Mouse (Mus musculus) gastrocnemius, postnatal 14 days (tissue): ENCODE data around the gene Ankrd44. TPM values are rescaled to one million over a fixed set of nuclear protein-coding genes. Genes with fewer than 3 reads are reported as not detected.

Experiments
- DNase-seq: peaks from one replicate; pipeline ENCODE4 v3.0.0; 2021; ENCODE audit warnings: mixed read lengths
- intact Hi-C: fragments of 180-260 bp; cut with DNase I; formaldehyde crosslinking; loops from one replicate; pipeline ENCODE4 v1.15.1; 2025; ENCODE audit warnings: low total_unique reads
- total RNA-seq, 2 experiments: library from RNA; stranded (reverse); gene quantifications; 2 replicates each; pipeline ENCODE4 v1.2.3; 2021

Ankrd44 gene
- total RNA-seq, 2 experiments from 2014 or later = 7.6 to 11.4 TPM

- no peak for DNase-seq
- intact Hi-C loops = no loop called here
These were observed 126.8 kb downstream of the Ankrd44 start for GRCm38 (mm10) chr1:54799421-54799820.

GRCm38 (mm10) chr1:54798415-54798814 is 127.8 kb downstream of the Ankrd44 start:
- intact Hi-C loops = no loop called here
- DNase-seq = no peak

GRCm38 (mm10) chr1:54794709-54795108 is 131.5 kb downstream of the Ankrd44 start:
- no peak for DNase-seq
- intact Hi-C loops = no loop called here

GRCm38 (mm10) chr1:54791406-54791805 is 134.8 kb downstream of the Ankrd44 start:
- intact Hi-C loops = no loop called here
- DNase-seq = no peak

GRCm38 (mm10) chr1:54789327-54789960 is 136.7 kb downstream of the Ankrd44 start:
- intact Hi-C loops = no loop called here
- no peak for DNase-seq

- intact Hi-C loops = no loop called here
- no peak for DNase-seq
These were observed 137.8 kb downstream of the Ankrd44 start for GRCm38 (mm10) chr1:54788337-54788736.

- intact Hi-C loops = no loop called here
- DNase-seq = no peak
These were observed 148.0 kb downstream of the Ankrd44 start for GRCm38 (mm10) chr1:54778151-54778550.

GRCm38 (mm10) chr1:54777104-54777503 is 149.1 kb downstream of the Ankrd44 start:
- no peak for DNase-seq
- intact Hi-C loops = no loop called here

- no peak for DNase-seq
- intact Hi-C loops = no loop called here
These were observed 150.1 kb downstream of the Ankrd44 start for GRCm38 (mm10) chr1:54776116-54776515.

- DNase-seq = no peak
- intact Hi-C loops = no loop called here
These were observed 153.3 kb downstream of the Ankrd44 start for GRCm38 (mm10) chr1:54772843-54773242.

- DNase-seq = no peak
- intact Hi-C loops = no loop called here
These were observed 154.7 kb downstream of the Ankrd44 start for GRCm38 (mm10) chr1:54771471-54771870.

GRCm38 (mm10) chr1:54767221-54767620 is 159.0 kb downstream of the Ankrd44 start:
- intact Hi-C loops = loop anchor here (10.0 kb wide), 1 partner anchor 48 kb away; no protein-coding TSS in a partner anchor
- DNase-seq = no peak

GRCm38 (mm10) chr1:54765632-54766238 is 160.5 kb downstream of the Ankrd44 start:
- no peak for DNase-seq
- intact Hi-C loops = loop anchor here (10.0 kb wide), 1 partner anchor 49 kb away; no protein-coding TSS in a partner anchor

GRCm38 (mm10) chr1:54762216-54762807 is 163.9 kb downstream of the Ankrd44 start:
- DNase-seq = no peak
- intact Hi-C loops = loop anchor here (10.0 kb wide), 1 partner anchor 52 kb away; no protein-coding TSS in a partner anchor

GRCm38 (mm10) chr1:54759841-54760240 is 166.3 kb downstream of the Ankrd44 start:
- DNase-seq = no peak
- intact Hi-C loops = loop anchor here (10.0 kb wide), 2 partner anchors 55 to 165 kb away; partner anchors contain the start of gene Ankrd44

GRCm38 (mm10) chr1:54757291-54757690 is 168.9 kb downstream of the Ankrd44 start:
- DNase-seq = no peak
- intact Hi-C loops = loop anchor here (10.0 kb wide), 1 partner anchor 168 kb away; the partner anchor contains the start of gene Ankrd44

- intact Hi-C loops = loop anchor here (10.0 kb wide), 1 partner anchor 169 kb away; the partner anchor contains the start of gene Ankrd44
- DNase-seq = no peak
These were observed 170.4 kb downstream of the Ankrd44 start for GRCm38 (mm10) chr1:54755690-54756365.

- no peak for DNase-seq
- intact Hi-C loops = loop anchor here (5.0 to 10.0 kb wide), 2 partner anchors 83 to 175 kb away; partner anchors contain the start of gene Ankrd44
These were observed 176.2 kb downstream of the Ankrd44 start for GRCm38 (mm10) chr1:54749961-54750360.

- intact Hi-C loops = loop anchor here (5.0 kb wide), 1 partner anchor 82 kb away; no protein-coding TSS in a partner anchor
- peak; percentile 29 for DNase-seq
These were observed 176.7 kb downstream of the Ankrd44 start for GRCm38 (mm10) chr1:54749516-54749915.
